Mouse (Mus musculus) testis, adult 10 weeks (tissue): ENCODE results near the gene Gtf3c3. TPM values are rescaled to one million over a fixed set of nuclear protein-coding genes. Genes with fewer than 3 reads are reported as not detected.

Source experiments
- polyA plus RNA-seq: library from polyadenylated mRNA; stranded (reverse); fragments of 350-450 nt; fragmentation: Illumina TruSeq; extraction: RNeasy Lipid Tissue Mini Kit (QIAGEN cat#74804); gene quantifications from one replicate; pipeline ENCODE4 v1.2.3, GENCODE M21; 2014; ENCODE audit warnings: low read depth, low replicate concordance

Gtf3c3 gene
- polyA plus RNA-seq: 28.3 TPM

GRCm38 (mm10) chr1:54438340-54439079 lies at the start of gene Gtf3c3:
Gene Gtf3c3, minus strand, starts transcription at chr1:54438971.

Other genes with a start within 250 kb of the Gtf3c3 start
- gene Hecw2, start 243.8 kb downstream of the Gtf3c3 start, polyA plus RNA-seq: 3.1 TPM
- 194 TPM for gene Ccdc150, start 188.3 kb downstream of the Gtf3c3 start, polyA plus RNA-seq
- gene Pgap1, start 118.7 kb upstream of the Gtf3c3 start, polyA plus RNA-seq: 5.9 TPM